Mouse (Mus musculus): ENCODE results near the gene Zbp1. TPM values are rescaled to one million over a fixed set of nuclear protein-coding genes. Genes with fewer than 3 reads are reported as not detected.

Zbp1 gene
- polyA plus RNA-seq, 1 experiment from 2014 or later, result 14.0 TPM

DNA sequence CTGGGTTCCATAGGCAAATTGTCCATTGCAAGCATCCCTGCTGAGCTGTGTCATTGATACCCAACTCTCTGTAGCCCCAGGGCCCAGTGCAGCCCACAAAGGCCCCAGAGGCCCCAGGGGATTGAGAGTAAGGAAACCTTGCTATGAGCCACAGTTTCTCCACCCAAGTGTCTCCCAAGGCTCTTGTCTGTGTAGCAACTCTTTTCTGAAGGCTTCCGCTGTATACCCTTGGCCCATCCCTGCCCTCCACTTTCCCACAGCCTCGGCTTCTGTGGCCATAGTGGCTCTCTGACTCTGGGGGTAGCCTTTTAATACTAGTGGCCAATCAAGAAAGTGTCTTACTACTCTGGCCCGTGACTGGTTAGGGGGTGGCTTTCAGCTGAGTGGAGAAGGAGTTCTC is 15.0 kb downstream of the Zbp1 start:
- no peaks in the 10 kb centered on the region for H3K9me3 ChIP-seq (ENCODE audit: control insufficient read depth)
- no peak for ATAC-seq
- no peak overlapping the region for H3K4me3 ChIP-seq (ENCODE audit: low read depth, low read length)
- WGBS, result 85% methylated on average over 3 of the region's 3 CpGs
- no peak overlapping the region for H3K9ac ChIP-seq (ENCODE audit: low read depth, low read length)
- no peak overlapping the region for H3K4me2 ChIP-seq (replicated peaks; ENCODE audit: low read depth)
- no peaks in the 10 kb centered on the region; the same call in 1 of the 2 replicates for H3K36me3 ChIP-seq (ENCODE audit: control insufficient read depth, insufficient read depth)
- H3K27ac ChIP-seq (ENCODE audit: low read depth, low read length), result no peak overlapping the region
- TF ChIP-seq CTCF (IDR thresholded peaks at IDR 0.05; ENCODE audit: low read depth), result no peak
- H3K4me1 ChIP-seq (replicated peaks; ENCODE audit: control insufficient read depth, insufficient read depth, low read length), result no peaks in the 10 kb centered on the region
- no peaks in the 10 kb centered on the region for H3K27me3 ChIP-seq (replicated peaks; ENCODE audit: control insufficient read depth, insufficient read depth, low read length)

DNA sequence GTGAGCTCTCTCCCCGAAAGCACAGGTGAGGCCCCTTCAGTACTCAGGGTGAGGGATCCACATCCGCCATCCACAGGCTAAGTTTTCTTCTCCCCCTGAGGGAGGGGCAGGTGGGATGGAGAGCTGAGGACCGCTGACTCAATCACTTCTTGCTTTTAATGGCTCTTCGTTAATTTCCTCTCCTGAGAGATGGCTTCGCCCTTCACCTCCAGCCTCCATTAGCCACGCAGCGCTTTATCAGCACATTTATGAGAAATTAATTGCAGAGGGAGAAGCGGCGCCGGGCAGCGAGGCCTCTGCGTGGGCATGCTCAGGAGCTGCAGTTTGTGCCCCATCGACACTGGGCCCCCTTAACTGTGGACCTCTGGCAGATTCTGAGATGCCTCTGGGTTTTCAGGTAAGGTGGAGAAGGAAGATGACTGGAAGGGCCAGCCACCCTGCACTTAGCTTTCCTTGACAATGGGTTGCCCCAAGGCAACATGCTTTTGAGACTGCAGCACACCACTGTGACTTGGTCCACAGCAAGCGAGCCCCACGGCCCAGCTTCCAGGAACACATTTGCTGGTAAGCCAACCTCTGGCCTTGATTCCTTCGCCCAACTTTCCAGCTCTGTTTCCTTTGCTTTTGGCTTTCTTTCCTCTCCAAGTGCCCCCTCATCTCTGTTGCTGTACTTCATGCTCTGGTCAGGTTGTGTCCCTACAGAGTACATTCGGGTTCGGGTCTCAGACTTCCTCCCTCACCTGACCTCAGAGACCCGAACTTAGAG is 15.6 kb downstream of the Zbp1 start:
- no peak overlapping the region for H3K4me3 ChIP-seq (ENCODE audit: low read depth, low read length)
- H3K4me1 ChIP-seq (replicated peaks; ENCODE audit: control insufficient read depth, insufficient read depth, low read length), result no peaks in the 10 kb centered on the region
- no peaks in the 10 kb centered on the region for H3K9me3 ChIP-seq (ENCODE audit: control insufficient read depth)
- no peak for TF ChIP-seq CTCF (IDR thresholded peaks at IDR 0.05; ENCODE audit: low read depth)
- no peak overlapping the region for H3K4me2 ChIP-seq (replicated peaks; ENCODE audit: low read depth)
- H3K9ac ChIP-seq (ENCODE audit: low read depth, low read length), result no peak overlapping the region
- H3K27me3 ChIP-seq (replicated peaks; ENCODE audit: control insufficient read depth, insufficient read depth, low read length), result no peaks in the 10 kb centered on the region
- 90% methylated on average over 19 of the region's 19 CpGs for WGBS
- H3K36me3 ChIP-seq (ENCODE audit: control insufficient read depth, insufficient read depth), result no peaks in the 10 kb centered on the region
- no peak for ATAC-seq
- H3K27ac ChIP-seq (ENCODE audit: low read depth, low read length), result no peak overlapping the region

DNA sequence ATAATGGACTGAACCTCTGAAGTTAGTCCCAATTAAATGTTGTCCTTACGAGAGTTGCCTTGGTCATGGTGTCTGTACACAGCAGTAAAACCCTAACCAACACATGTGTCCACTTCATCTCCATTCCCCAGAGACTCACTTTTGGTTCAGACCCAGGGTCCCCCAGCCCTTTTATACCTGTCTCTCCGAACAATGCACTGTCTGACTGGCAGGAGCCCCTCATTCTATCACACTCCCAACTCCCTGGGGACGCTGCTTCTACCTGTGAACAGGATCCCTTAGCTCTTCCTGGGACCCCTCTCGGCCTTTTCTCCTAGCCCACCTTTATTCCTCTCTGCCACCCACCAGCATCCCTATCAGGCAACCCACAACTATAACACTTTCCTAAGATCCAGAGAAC is 23.9 kb downstream of the Zbp1 start:
- H3K9me3 ChIP-seq (ENCODE audit: control insufficient read depth), result no peaks in the 10 kb centered on the region
- no peak overlapping the region for H3K27ac ChIP-seq (ENCODE audit: low read depth, low read length)
- H3K4me2 ChIP-seq (replicated peaks; ENCODE audit: low read depth), result no peak overlapping the region
- no peak overlapping the region for H3K9ac ChIP-seq (ENCODE audit: low read depth, low read length)
- no peaks in the 10 kb centered on the region for H3K4me1 ChIP-seq (replicated peaks; ENCODE audit: control insufficient read depth, insufficient read depth, low read length)
- TF ChIP-seq CTCF (IDR thresholded peaks at IDR 0.05; ENCODE audit: low read depth), result no peak
- WGBS, result 85% methylated on average over 4 of the region's 4 CpGs
- H3K4me3 ChIP-seq (ENCODE audit: low read depth, low read length), result no peak overlapping the region
- H3K27me3 ChIP-seq (replicated peaks; ENCODE audit: control insufficient read depth, insufficient read depth, low read length), result no peaks in the 10 kb centered on the region
- no peak for ATAC-seq
- no peaks in the 10 kb centered on the region for H3K36me3 ChIP-seq (ENCODE audit: control insufficient read depth, insufficient read depth)

DNA sequence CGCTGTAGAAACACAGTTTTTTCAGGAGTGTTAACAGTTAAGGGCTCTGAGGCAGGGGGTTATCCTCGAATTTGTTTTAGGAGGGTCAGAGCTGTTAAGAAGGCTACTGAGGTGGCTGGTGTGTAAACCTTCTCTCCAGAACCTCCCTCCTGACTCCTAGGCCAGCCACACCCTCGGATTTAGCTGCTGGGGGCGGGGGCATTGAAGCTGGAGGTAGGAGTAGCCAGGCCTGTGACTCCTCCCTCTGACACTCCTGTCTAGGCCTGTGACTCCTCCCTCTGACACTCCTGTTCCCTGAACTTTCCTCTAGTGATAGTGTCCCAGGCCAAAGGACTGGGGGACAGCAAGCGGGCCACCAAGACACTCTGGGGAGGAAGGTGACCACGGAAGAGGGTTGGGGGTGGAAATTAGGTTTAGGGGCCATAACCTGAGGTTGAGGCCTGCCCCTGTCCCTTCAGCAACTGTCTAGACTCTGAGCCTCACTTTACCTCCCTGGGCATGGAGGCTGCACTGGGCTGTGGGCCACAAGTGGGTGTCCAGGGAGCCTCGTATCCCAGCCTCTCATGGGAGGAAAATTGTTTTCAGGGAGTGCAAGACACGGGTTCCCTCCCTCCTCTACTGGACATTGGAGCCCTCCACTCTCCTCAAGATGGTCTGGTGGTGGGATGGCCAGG is 31.4 kb downstream of the Zbp1 start:
- Histone ChIP-seq H3K4me1 (replicated peaks; ENCODE audit: control insufficient read depth, insufficient read depth, low read length) (no peaks in the 10 kb centered on the region), H3K9ac (ENCODE audit: low read depth, low read length) (no peak overlapping the region), H3K4me2 (replicated peaks; ENCODE audit: low read depth) (peak overlapping the region; percentile 45), H3K27me3 (replicated peaks; ENCODE audit: control insufficient read depth, insufficient read depth, low read length) (no peaks in the 10 kb centered on the region; the same call in 1 of the 2 replicates), H3K9me3 (ENCODE audit: control insufficient read depth) (no peaks in the 10 kb centered on the region), H3K36me3 (ENCODE audit: control insufficient read depth, insufficient read depth) (no peaks in the 10 kb centered on the region), H3K27ac (ENCODE audit: low read depth, low read length) (no peak overlapping the region), H3K4me3 (ENCODE audit: low read depth, low read length) (no peak overlapping the region)
- TF ChIP-seq CTCF (IDR thresholded peaks at IDR 0.05; ENCODE audit: low read depth), result no peak
- 37% methylated on average over 8 of the region's 8 CpGs for WGBS
- peak; percentile 80 for ATAC-seq

DNA sequence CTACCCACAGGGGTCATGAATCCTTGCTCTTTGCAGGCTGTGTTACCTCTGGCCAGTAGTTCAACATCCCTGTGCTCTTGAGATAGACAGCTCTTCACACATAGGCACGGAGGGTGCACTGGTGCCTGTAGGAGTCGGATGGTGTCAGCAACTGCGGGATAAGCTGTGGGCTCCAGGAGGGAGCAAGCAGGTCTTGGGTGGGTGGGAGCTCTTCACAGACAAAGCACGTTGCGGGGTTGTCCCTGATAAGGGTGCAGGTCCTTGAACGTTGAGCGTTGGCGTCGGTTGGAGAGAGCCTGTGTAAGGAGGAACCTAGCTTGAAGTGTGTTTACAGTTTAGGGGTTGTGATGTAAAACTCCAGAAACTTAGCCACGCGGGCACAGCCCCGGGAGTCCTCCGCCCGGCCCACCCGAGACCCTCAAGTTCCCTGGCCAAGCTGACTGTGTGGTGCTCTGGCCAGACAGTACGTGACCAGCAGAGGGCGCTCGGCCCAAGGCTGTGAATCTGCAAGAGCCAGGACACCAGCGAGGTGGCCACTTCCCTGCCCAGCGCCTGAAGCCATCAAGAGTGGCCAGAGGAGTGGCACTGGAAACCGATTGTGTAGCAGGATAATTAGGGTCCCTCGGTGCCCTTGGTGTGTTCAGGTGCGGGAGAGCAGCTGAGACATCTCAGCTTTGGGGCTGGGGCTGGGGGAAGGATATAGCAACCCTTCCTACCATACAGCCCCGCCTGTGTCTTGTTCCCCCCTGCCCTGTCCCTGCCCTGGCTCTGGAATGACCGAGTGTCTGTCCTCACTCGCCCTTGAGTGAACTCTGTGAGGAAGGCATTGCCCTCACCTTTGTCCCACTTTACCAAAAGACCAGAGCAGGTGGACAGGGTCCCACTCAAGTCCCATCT is 32.4 kb downstream of the Zbp1 start:
- H3K27ac ChIP-seq (ENCODE audit: low read depth, low read length), result no peak overlapping the region
- TF ChIP-seq CTCF (IDR thresholded peaks at IDR 0.05; ENCODE audit: low read depth), result peak; percentile 100
- 25% methylated on average over 26 of the region's 26 CpGs for WGBS
- ATAC-seq, result peak; percentile 32
- peak overlapping the region; percentile 45 for H3K4me2 ChIP-seq (replicated peaks; ENCODE audit: low read depth)
- H3K9ac ChIP-seq (ENCODE audit: low read depth, low read length), result no peak overlapping the region
- no peaks in the 10 kb centered on the region for H3K9me3 ChIP-seq (ENCODE audit: control insufficient read depth)
- H3K4me3 ChIP-seq (ENCODE audit: low read depth, low read length), result no peak overlapping the region
- H3K36me3 ChIP-seq (ENCODE audit: control insufficient read depth, insufficient read depth), result no peaks in the 10 kb centered on the region
- no peaks in the 10 kb centered on the region; the same call in 1 of the 2 replicates for H3K27me3 ChIP-seq (replicated peaks; ENCODE audit: control insufficient read depth, insufficient read depth, low read length)
- H3K4me1 ChIP-seq (replicated peaks; ENCODE audit: control insufficient read depth, insufficient read depth, low read length), result no peaks in the 10 kb centered on the region

DNA sequence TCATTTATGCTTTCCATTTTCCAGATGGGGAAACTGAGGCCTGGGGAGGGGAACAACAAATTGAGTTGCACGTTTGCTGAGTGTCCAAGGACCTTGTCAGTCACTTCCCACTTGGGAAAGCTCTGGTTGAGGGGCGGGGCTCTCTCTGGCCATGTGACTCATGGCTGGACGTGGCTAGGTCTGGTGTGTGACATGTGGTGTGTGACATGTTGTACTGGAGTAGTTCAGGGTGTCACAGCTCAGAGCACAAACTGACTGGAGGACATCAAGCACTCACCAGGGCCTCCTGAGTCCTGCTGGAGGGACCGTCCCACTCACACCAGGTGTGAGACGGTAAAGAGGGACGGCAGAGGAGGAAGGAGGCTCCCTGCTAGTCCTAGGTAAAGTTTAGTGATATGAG is 33.4 kb downstream of the Zbp1 start:
- 55% methylated on average over 6 of the region's 6 CpGs for WGBS

More for the DNA sequence above, 33.4 kb downstream of the Zbp1 start:
- H3K4me3 ChIP-seq (ENCODE audit: low read depth, low read length), result no peak overlapping the region
- no peaks in the 10 kb centered on the region for H3K9me3 ChIP-seq (ENCODE audit: control insufficient read depth)
- H3K27ac ChIP-seq (ENCODE audit: low read depth, low read length), result no peak overlapping the region
- ATAC-seq, result 0 out of 2 replicates have a peak, but pooled peaks have one; percentile 22
- H3K36me3 ChIP-seq (ENCODE audit: control insufficient read depth, insufficient read depth), result no peaks in the 10 kb centered on the region
- no peak overlapping the region for H3K9ac ChIP-seq (ENCODE audit: low read depth, low read length)
- H3K27me3 ChIP-seq (replicated peaks; ENCODE audit: control insufficient read depth, insufficient read depth, low read length), result no peaks in the 10 kb centered on the region; the same call in 1 of the 2 replicates
- H3K4me1 ChIP-seq (replicated peaks; ENCODE audit: control insufficient read depth, insufficient read depth, low read length), result no peaks in the 10 kb centered on the region
- H3K4me2 ChIP-seq (replicated peaks; ENCODE audit: low read depth), result no peak overlapping the region
- no peak for TF ChIP-seq CTCF (IDR thresholded peaks at IDR 0.05; ENCODE audit: low read depth)

Measured in intestine, postnatal 0 days (tissue).